Mouse (Mus musculus): ENCODE measurements around the gene Plcb3.

DNA sequence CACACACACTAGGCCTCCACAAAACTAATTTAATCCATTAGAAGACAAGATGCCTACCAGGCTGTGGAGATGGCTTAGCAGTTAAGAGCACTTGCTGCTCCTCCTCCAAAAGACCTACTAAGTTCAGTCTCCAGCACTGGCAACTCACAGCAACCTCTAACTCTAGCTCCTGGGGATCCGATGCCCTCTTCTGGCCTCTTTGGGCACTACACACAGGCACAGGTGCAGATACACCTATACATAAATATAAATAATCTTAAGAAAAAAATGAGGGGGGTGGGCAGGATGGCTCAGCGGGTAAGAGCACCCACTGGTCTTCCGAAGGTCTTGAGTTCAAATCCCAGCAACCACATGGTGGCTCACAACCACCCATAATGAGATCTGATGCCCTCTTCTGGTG lies 40.0 kb downstream of the Plcb3 start:
- TF ChIP-seq GATA1 (IDR thresholded peaks at IDR 0.05; ENCODE audit: borderline replicate concordance, low read length) (no peak), FLI1 (IDR thresholded peaks at IDR 0.05; ENCODE audit: low read length) (no peak)

All from megakaryocyte, embryonic 14.5 days (primary cell).